20 mouse cellular contexts compared by ENCODE assay signal in the genomic region with DNA sequence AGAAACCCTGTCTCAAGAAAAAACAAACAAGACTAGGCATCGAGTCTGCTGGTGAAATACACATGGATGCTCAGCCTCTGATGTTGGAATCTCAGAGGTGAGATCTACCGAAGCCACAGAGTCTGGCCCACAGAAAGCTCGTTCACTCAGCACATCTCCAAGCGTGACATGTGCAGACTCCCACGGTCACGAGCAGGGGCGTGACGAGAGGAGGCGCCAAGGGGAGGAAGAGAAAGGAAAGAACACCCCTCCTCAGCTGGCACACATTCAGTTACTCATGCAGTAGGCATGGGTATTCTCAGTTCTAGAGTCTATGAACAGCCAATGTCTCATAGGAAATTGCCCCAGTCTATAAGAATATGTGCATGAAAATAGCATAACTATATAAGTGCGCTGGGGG.
DNase-seq lines count a peak whose midpoint lies in the region; TF ChIP-seq lines count a peak whose summit lies in the region.
"Had no signal": no experiment of that assay in that cellular context is flagged by ENCODE, and none has a peak within 500 bp of the region (broad histone marks: within the 10 kb centered on the region; RNA-seq: fewer than 3 reads in every experiment).

No protein-coding gene starts in this region.

- in situ Hi-C loops in CH12.LX (cut with MboI; ENCODE audit: low pct_ligation_motif_present, low pct_unique_long_range_greater_than_20kb, low sequenced_read_pairs): no loop called here

- H3K36me3 ChIP-seq in CH12.LX (replicated peaks in 1 of 2; ENCODE audit: control insufficient read depth in 1 of 2, insufficient read depth in 1 of 2, low read length in 1 of 2): no peaks in the 10 kb centered on the region
- H3K36me3 ChIP-seq: hindbrain, embryonic 13.5 days had no signal

- no peaks in the 10 kb centered on the region for H3K9me3 ChIP-seq in CH12.LX (replicated peaks; ENCODE audit: low read length)
- H3K9me3 ChIP-seq: embryonic facial prominence, embryonic 12.5 days; forebrain, embryonic 13.5 days; heart, embryonic 10.5 days; hindbrain, embryonic 13.5 days had no signal

- no peaks in the 10 kb centered on the region for H3K79me2 ChIP-seq in CH12.LX (replicated peaks; ENCODE audit: control insufficient read depth, extremely low read depth, insufficient read depth, poor library complexity, severe bottlenecking)

- no peaks in the 10 kb centered on the region for H3K27me3 ChIP-seq in CH12.LX (replicated peaks)
- H3K27me3 ChIP-seq: embryonic facial prominence, embryonic 12.5 days; forebrain, embryonic 13.5 days; hindbrain, embryonic 13.5 days had no signal

- dilution Hi-C loops in CH12.LX (cut with MboI; ENCODE audit: extremely low pct_ligation_motif_present, extremely low pct_unique_long_range_greater_than_20kb, low sequenced_read_pairs): no loop called here

- TF ChIP-seq RAD21 in CH12.LX (IDR thresholded peaks at IDR 0.05; ENCODE audit: low read depth, low read length): no peak

- peak; percentile 15 to 60 for DNase-seq in frontal cortex, adult 2 months (ENCODE audit: extremely low spot score in 1 of 2, low spot score in 1 of 2)
- DNase-seq in frontal cortex, postnatal 10 days (ENCODE audit: low spot score in 2 of 2): no peak
- DNase-seq in left cerebral cortex, adult 9 months (ENCODE audit: low spot score in 2 of 2): peak; percentile 11
- DNase-seq in left cerebral cortex, postnatal 4 days: no peak
- DNase-seq in CH12.LX (ENCODE audit: extremely low read depth): no peak
- DNase-seq in left cerebral cortex, postnatal 36 days (ENCODE audit: low spot score in 2 of 2): peak; percentile 23 to 42
- DNase-seq in cerebellum, adult 8-10 months: no peak
- DNase-seq: adrenal gland, adult 2 months; adrenal gland, postnatal 25 days; cerebellum, adult 2 months; cerebellum, postnatal 14 days; embryo, embryonic 11 days; forebrain, postnatal 0 days; heart, adult 18-20 months; heart, postnatal 10 days had no signal

- H3K9ac ChIP-seq in CH12.LX (ENCODE audit: insufficient read depth, low read depth): no peak overlapping the region
- H3K9ac ChIP-seq: embryonic facial prominence, embryonic 12.5 days; forebrain, embryonic 13.5 days; forebrain, postnatal 0 days; hindbrain, embryonic 13.5 days had no signal

- TF ChIP-seq CTCF in CH12.LX (conservative IDR thresholded peaks at IDR 0.05 in 1 of 2, IDR thresholded peaks at IDR 0.05 in 1 of 2; ENCODE audit: low read depth in 2 of 2, low read length in 2 of 2): no peak

- no peak for TF ChIP-seq EP300 in CH12.LX (IDR thresholded peaks at IDR 0.05; ENCODE audit: low read length)

- no peak overlapping the region for H3K4me2 ChIP-seq in CH12.LX (ENCODE audit: insufficient read depth, low read depth, poor library complexity, severe bottlenecking)
- H3K4me2 ChIP-seq: embryonic facial prominence, embryonic 12.5 days; forebrain, embryonic 13.5 days; hindbrain, embryonic 13.5 days had no signal

- intact Hi-C loops in left cerebral cortex, postnatal 4 days (cut with DNase I): no loop called here
- intact Hi-C loops in left cerebral cortex, postnatal 36 days (cut with DNase I): no loop called here

- H3K4me3 ChIP-seq in CH12.LX (replicated peaks in 1 of 3; ENCODE audit: low read depth in 2 of 3, low read length in 2 of 3, poor library complexity in 1 of 3): no peak overlapping the region
- H3K4me3 ChIP-seq: embryonic facial prominence, embryonic 12.5 days; forebrain, embryonic 13.5 days; heart, embryonic 10.5 days; hindbrain, embryonic 13.5 days had no signal

- no peak for TF ChIP-seq POLR2A in CH12.LX (IDR thresholded peaks at IDR 0.05; ENCODE audit: low read depth, low read length)

- no peak overlapping the region for H3K27ac ChIP-seq in CH12.LX (ENCODE audit: insufficient read depth, low read depth)
- H3K27ac ChIP-seq: embryonic facial prominence, embryonic 12.5 days; forebrain, embryonic 13.5 days; heart, embryonic 10.5 days; hindbrain, embryonic 13.5 days; hindbrain, postnatal 0 days had no signal

- H3K4me1 ChIP-seq in CH12.LX (ENCODE audit: control insufficient read depth in 1 of 2, insufficient read depth in 2 of 2): peaks cover 3% of the 10 kb centered on the region in 2 experiments; a peak in 3 of 4 replicates
- H3K4me1 ChIP-seq: forebrain, embryonic 13.5 days; hindbrain, embryonic 13.5 days had no signal

TF ChIP-seq in CH12.LX, 34 proteins besides CTCF, POLR2A, EP300 and RAD21:
- TF ChIP-seq KAT2A (IDR thresholded peaks at IDR 0.05; ENCODE audit: insufficient replicate concordance, low read length): no peak
- TF ChIP-seq BHLHE40 (IDR thresholded peaks at IDR 0.05; ENCODE audit: low read depth, low read length): 0 out of 2 replicates have a peak, but pooled peaks have one; percentile 9

Comparison
In these comparisons a context has a peak if more than half of its experiments do, and no peak if none do; other contexts are left out.
1. DNase-seq: peak in frontal cortex, adult 2 months (2 of 2), left cerebral cortex, adult 9 months (2 of 2) and left cerebral cortex, postnatal 36 days (2 of 2); none in frontal cortex, postnatal 10 days (0 of 2), left cerebral cortex, postnatal 4 days (single experiment), CH12.LX (single experiment) and cerebellum, adult 8-10 months (single experiment).